Mouse (Mus musculus) forebrain, embryonic 14.5 days (tissue): ENCODE data around the gene Greb1. TPM values are rescaled to one million over a fixed set of nuclear protein-coding genes. Genes with fewer than 3 reads are reported as not detected.
A peak's percentile ranks its signal among the peaks of the same experiment; 100 is the strongest.
"Not testable (repeated sequence)": the region's sequence is repeated elsewhere in the genome, so short reads cannot be mapped to it uniquely, and the experiment has no call there.

ENCODE experiments used
- ATAC-seq: fragments of 200-750 bp; cut with Nextera tagmentation; 2 replicates; pipeline ENCODE4 v1.8.0; 2017; ENCODE audit warnings: mild to moderate bottlenecking, moderate library complexity
- DNase-seq: peaks from one replicate; pipeline ENCODE4 v3.0.0-alpha.2; 2015; ENCODE audit warnings: low spot score
- H3K27ac ChIP-seq: fragments of 300-500 bp; sonication (generic); 2 replicates; pipeline ENCODE4 v1.5.1; 2014; ENCODE audit warnings: low read depth, mild to moderate bottlenecking, control low read depth, low read length, moderate library complexity
- H3K27me3 ChIP-seq: fragments of 300-500 bp; sonication (generic); replicated peaks from 2 replicates; pipeline ENCODE4 v1.6.1; 2014; ENCODE audit warnings: low read length, control low read depth, mixed read lengths; ENCODE audit not compliant: control insufficient read depth, insufficient read depth
- H3K36me3 ChIP-seq: fragments of 300-500 bp; sonication (generic); 2 replicates; pipeline ENCODE4 v1.6.1; 2014; ENCODE audit warnings: low read length, control low read depth; ENCODE audit not compliant: control insufficient read depth, insufficient read depth
- H3K4me1 ChIP-seq: fragments of 300-500 bp; sonication (generic); 2 replicates; pipeline ENCODE4 v1.6.1; 2014; ENCODE audit warnings: antibody characterized with exemption, low read length, control low read depth; ENCODE audit not compliant: control insufficient read depth, insufficient read depth
- H3K4me2 ChIP-seq: fragments of 300-500 bp; sonication (generic); 2 replicates; pipeline ENCODE4 v1.6.1; 2014; ENCODE audit warnings: mild to moderate bottlenecking, control low read depth, low read length
- H3K4me3 ChIP-seq: fragments of 300-500 bp; sonication (generic); 2 replicates; pipeline ENCODE4 v1.5.1; 2014; ENCODE audit warnings: low read depth, low read length, control low read depth
- H3K9ac ChIP-seq: fragments of 300-500 bp; sonication (generic); 2 replicates; pipeline ENCODE4 v1.6.1; 2014; ENCODE audit warnings: mild to moderate bottlenecking, low read length, control low read depth, moderate library complexity
- H3K9me3 ChIP-seq: fragments of 300-500 bp; sonication (generic); replicated peaks from 2 replicates; pipeline ENCODE4 v1.6.1; 2016; ENCODE audit warnings: low read length, control low read depth, mixed read lengths; ENCODE audit not compliant: control insufficient read depth
- WGBS: fragments of 180-500 bp; shearing (Covaris S2); extraction: QIAGEN DNeasy Blood & Tissue Kit; methylation state at CpG from one replicate; pipeline ENCODE4 v1.1.7; 2014; 5-methylcytosine and 5-hydroxymethylcytosine counted together
- polyA plus RNA-seq: library from polyadenylated mRNA; unstranded; fragments of >200 nt; fragmentation: Nextera tagmentation; extraction: Ambion mirVana; gene quantifications from 2 replicates; pipeline ENCODE4 v1.2.1, GENCODE M21; 2014

The Greb1 gene
- polyA plus RNA-seq, 1 experiment from 2014 or later: 0.17 TPM

DNA sequence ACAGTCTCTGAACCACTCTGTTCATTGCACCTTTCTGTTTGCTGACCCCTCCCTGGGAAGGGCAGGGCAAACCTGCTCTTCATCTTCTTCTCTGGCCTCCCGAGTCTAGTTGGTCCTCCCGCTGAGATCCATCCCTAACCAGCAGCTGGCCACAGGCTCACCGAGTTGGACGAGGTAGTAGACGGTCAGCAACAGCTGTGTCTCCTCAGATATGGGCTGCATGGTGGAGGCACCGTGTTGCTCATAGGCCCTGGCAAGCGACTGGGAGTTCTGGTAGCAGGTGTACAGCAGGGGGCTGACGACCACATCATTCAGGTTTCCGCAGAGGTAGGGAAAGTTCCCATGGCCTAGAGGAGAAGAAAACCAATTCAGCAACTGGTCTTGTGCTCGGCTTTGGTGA lies 86.1 kb downstream of the Greb1 start:
- no peaks in the 10 kb centered on the region for H3K4me1 ChIP-seq
- no peak overlapping the region for H3K9ac ChIP-seq
- ATAC-seq (no peak), DNase-seq (no peak)
- no peaks in the 10 kb centered on the region for H3K27me3 ChIP-seq
- H3K4me2 ChIP-seq: no peak overlapping the region
- no peak overlapping the region for H3K4me3 ChIP-seq
- no peaks in the 10 kb centered on the region for H3K9me3 ChIP-seq
- H3K36me3 ChIP-seq: no peaks in the 10 kb centered on the region
- 93% methylated on average over 10 of the region's 10 CpGs for whole genome bisulfite sequencing
- H3K27ac ChIP-seq: no peak overlapping the region

DNA sequence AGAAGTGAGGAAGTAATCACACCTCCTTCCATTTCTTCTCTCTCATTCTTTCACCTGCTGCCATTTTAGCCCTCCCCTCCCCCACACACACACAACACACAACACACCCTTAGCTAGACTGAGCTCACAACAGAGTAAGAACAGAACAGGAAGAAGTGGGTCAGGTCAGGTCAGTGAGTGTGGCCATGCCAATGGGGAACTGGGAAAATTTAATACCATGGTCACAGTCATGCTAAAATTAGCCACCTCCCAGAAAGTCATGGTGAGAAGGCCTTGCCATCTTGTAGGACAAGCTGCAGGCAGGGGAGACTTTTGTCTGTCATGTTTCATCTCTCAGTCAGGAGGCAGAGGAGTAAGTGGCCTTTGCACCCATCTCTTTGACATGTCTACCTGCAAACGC lies 102.0 kb downstream of the Greb1 start:
- H3K27ac ChIP-seq: no peak overlapping the region
- H3K36me3 ChIP-seq: no peaks in the 10 kb centered on the region
- WGBS: 97% methylated on average over 1 of the region's 1 CpGs
- DNase-seq: no peak
- H3K4me1 ChIP-seq: no peaks in the 10 kb centered on the region
- H3K4me3 ChIP-seq: no peak overlapping the region
- no peak overlapping the region for H3K9ac ChIP-seq
- H3K27me3 ChIP-seq: no peaks in the 10 kb centered on the region
- H3K9me3 ChIP-seq: no peaks in the 10 kb centered on the region
- no peak overlapping the region for H3K4me2 ChIP-seq
- ATAC-seq: no peak

- ATAC-seq (no peak), DNase-seq (no peak)
- Histone ChIP-seq H3K36me3 (no peaks in the 10 kb centered on the region), H3K4me1 (no peaks in the 10 kb centered on the region), H3K4me3 (no peak overlapping the region), H3K4me2 (no peak overlapping the region), H3K27ac (no peak overlapping the region), H3K9me3 (no peaks in the 10 kb centered on the region), H3K27me3 (no peaks in the 10 kb centered on the region), H3K9ac (no peak overlapping the region)
- WGBS: 94% methylated on average over 13 of the region's 13 CpGs
These were observed 104.5 kb downstream of the Greb1 start for GRCm38 (mm10) chr12:16696146-16696545.

GRCm38 (mm10) chr12:16695252-16695651 lies 105.4 kb downstream of the Greb1 start:
- H3K27ac ChIP-seq, H3K9me3 ChIP-seq, H3K4me3 ChIP-seq, DNase-seq, H3K4me1 ChIP-seq, H3K4me2 ChIP-seq, H3K27me3 ChIP-seq, ATAC-seq, H3K9ac ChIP-seq, H3K36me3 ChIP-seq: not testable (repeated sequence)
- WGBS: 96% methylated on average over 7 of the region's 8 CpGs

GRCm38 (mm10) chr12:16694783-16695182 lies 105.9 kb downstream of the Greb1 start:
- Histone ChIP-seq H3K4me2 (no peak overlapping the region), H3K9me3 (no peaks in the 10 kb centered on the region), H3K4me3 (no peak overlapping the region), H3K27me3 (no peaks in the 10 kb centered on the region), H3K36me3 (no peaks in the 10 kb centered on the region), H3K9ac (no peak overlapping the region), H3K4me1 (no peaks in the 10 kb centered on the region), H3K27ac (no peak overlapping the region)
- 79% methylated on average over 5 of the region's 5 CpGs for WGBS
- ATAC-seq: no peak
- DNase-seq: no peak

DNA sequence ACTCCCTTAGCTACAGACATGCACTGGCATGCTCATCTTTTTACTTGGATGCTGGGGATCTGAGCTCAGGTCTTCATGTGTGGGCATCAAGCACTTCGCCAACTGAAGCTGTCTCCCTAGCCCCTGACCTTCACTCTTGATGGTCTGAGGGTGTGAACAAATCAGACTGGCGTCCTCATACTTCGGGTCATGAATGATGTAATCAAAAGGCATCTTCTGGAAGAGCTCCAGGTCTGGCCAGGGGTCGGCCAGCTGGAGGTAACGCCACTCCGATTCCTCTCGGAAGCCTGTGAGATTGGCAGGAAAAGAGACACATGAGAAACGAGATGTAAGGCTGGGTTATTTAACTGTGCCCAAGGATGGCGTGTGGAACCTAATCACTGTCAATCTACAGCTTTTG lies 110.1 kb downstream of the Greb1 start:
- Histone ChIP-seq H3K9me3 (no peaks in the 10 kb centered on the region), H3K27ac (no peak overlapping the region), H3K36me3 (no peaks in the 10 kb centered on the region), H3K9ac (no peak overlapping the region), H3K4me3 (no peak overlapping the region), H3K4me2 (no peak overlapping the region), H3K27me3 (no peaks in the 10 kb centered on the region), H3K4me1 (no peaks in the 10 kb centered on the region)
- DNase-seq (no peak), ATAC-seq (no peak)
- WGBS: 93% methylated on average over 9 of the region's 9 CpGs

DNA sequence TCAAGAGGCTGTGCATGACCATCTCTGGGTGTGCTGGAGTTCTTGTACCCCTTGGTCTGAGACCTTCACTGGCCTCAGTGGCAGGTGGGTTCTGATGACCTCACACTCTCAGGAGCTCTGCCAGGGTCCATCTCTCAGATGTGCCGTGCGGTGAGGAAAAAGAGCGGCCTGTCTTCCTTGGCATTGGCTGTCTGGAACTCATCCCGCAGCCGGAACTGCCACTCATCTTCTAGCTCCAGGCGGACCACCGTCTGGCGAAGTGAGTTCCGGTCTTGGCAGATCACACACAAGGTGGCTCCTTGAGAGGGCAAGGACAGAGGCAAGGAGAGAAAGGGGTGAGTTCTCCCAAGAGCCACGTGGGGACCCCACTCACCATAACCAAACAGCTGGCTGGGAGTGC lies 128.4 kb downstream of the Greb1 start:
- Histone ChIP-seq H3K9me3 (no peaks in the 10 kb centered on the region), H3K9ac (no peak overlapping the region), H3K4me3 (no peak overlapping the region), H3K36me3 (no peaks in the 10 kb centered on the region), H3K4me1 (no peaks in the 10 kb centered on the region), H3K4me2 (no peak overlapping the region), H3K27me3 (no peaks in the 10 kb centered on the region), H3K27ac (no peak overlapping the region)
- 92% methylated on average over 10 of the region's 10 CpGs for WGBS
- DNase-seq: no peak
- ATAC-seq: no peak

- Histone ChIP-seq H3K27ac (no peak overlapping the region), H3K9ac (no peak overlapping the region), H3K36me3 (no peaks in the 10 kb centered on the region), H3K9me3 (no peaks in the 10 kb centered on the region), H3K4me2 (no peak overlapping the region), H3K4me1 (no peaks in the 10 kb centered on the region), H3K4me3 (no peak overlapping the region), H3K27me3 (no peaks in the 10 kb centered on the region)
- 65% methylated on average over 3 of the region's 3 CpGs for WGBS
- ATAC-seq (no peak), DNase-seq (no peak)
These were observed 131.5 kb downstream of the Greb1 start for GRCm38 (mm10) chr12:16669176-16669575.

GRCm38 (mm10) chr12:16665022-16665421 lies 135.7 kb downstream of the Greb1 start:
- Histone ChIP-seq H3K4me1 (no peaks in the 10 kb centered on the region), H3K36me3 (no peaks in the 10 kb centered on the region), H3K9me3 (no peaks in the 10 kb centered on the region), H3K27me3 (no peaks in the 10 kb centered on the region), H3K4me2 (no peak overlapping the region), H3K4me3 (no peak overlapping the region), H3K27ac (no peak overlapping the region), H3K9ac (no peak overlapping the region)
- 0% methylated on average over 1 of the region's 2 CpGs for WGBS
- peak; percentile 24; the same call in 1 of the 2 replicates for ATAC-seq
- DNase-seq: no peak
